Mouse (Mus musculus): ENCODE measurements at regions not wholly inside any gene's neighbourhood (a gene's known extent, or its start where the extent isn't known, plus 50 kb on each side); places are given as distances from the start of the nearest gene placed in this dataset.

DNA sequence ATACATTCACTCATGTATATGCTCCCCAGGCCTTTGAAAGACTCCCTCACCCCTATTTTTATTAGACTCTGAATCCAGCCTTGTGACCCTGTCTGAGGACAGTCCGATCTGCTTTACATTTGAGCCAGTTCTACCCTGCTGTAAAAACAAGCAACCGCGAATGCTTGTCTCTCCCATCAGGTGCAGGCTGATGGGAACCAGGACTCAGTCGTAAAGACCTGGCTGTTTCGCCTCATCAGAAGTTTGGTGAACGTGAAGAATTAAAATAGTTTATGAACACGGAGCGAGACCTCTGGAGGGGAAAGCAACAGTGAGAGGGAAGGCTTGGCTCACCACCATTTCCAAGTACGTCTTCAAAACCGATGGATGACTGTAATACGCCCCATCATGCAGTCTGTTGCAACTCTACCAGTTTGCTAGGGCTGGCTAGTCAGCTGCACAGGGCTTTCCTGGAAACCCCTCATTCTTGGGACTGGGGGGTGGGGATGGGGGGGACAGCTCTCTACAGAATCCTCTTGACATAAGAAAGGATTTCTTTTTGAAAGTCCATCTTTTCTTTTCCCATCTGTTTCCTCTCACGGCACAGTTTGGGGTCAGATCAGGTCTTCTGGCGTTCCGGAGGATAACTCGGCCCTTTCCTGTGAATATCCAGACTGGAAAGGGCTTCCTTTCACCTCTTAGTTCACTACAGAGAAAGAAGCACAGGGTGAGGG is 366.8 kb upstream of the Jarid2 start:
- DNase-seq, result no peak

DNA sequence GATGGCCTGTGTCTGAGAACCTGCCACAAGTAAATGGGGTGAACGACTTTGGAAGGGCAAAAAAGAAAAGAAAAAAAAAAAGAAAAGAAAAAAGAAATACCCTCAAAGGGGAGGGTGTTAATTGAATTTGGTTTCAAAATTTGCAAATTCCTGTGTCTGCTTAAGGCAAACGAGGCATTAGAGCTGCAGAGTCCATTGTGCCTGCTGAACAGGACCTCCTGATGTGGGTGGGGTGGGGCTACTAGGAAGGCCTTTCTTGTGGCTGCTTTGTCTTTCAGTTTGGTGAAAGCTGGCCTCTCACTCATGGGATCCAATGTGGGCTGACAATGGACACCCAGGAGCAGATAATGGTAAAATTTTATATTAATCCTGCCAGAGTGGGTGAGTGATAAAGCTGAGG is 366.3 kb upstream of the Jarid2 start:
- no peak for DNase-seq

DNA sequence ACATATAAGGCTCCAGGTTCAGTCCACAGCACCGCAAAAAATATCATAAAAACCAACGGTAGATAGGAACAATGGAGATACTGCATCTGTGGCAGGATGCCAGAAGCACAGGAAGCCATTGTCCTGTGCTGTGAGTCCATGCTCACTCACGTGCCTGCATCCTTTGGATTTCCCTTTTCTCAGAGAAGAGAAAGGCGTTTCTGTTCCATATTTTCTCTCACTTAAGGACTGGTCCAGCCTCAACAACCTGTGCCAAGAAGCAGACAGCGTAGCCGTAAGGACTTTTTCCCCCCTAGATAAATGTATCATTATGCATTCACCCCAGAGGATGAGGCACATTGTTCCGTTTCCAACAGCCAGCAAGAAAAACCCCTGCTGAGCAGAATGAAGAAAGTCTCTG is 360.0 kb upstream of the Jarid2 start:
- no peak for DNase-seq

DNA sequence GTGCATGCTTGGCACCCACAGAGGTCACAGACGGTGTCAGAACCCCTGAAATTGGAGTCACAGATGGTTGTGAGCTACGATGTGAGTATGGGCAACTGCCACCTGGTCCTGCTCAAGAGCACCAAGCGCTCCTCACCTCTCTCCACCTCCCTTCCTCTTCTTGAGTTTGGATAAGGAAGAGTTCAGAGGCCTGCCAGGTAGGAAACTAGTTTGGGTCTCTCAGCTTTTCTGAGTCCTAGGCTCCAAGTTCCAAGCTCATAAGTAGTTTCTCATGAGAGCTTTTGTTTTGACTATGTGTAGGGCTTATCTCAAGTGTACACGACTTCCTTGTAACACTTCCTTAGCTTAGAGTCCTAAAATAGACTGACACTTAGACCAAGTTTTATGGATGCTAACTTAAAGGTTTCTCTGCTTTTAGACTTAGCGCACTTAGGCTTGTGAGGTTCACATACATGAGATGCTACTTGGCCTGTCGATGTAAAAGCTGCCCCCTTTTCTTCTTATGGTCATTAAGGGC is 356.9 kb upstream of the Jarid2 start:
- no peak for DNase-seq

DNA sequence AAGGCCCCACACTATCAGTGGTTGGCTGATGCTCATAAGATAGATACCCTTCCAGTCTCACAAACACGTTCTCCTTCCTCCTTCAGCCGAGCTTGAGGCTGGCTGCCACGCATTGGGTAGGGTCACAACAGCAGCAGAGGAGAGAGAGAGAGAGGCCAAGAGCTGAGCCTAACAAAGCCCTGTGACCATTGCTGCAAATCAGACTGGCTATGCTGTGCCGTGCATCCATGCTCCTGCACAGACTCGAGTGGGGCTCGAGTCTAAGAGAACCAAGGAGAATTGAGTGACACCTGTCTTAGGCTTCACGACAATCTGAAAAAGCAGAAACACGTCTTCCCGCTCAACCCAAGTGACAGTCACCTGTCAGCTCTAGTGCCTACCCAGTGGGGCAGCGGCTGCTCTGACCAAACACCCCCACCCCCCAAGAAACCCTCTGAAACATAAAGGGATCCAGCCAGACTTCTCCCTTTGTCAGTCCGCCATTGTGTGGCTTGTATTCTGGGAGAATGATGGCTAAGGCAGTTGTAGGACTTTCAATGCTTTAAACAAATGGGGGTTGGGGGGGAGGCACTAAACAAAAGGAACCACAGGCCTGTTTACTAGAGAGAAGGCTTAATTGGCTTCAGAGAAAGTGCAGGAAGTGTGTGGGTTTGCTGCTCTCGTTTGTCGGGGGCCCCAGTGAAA is 353.7 kb upstream of the Jarid2 start:
- no peak for DNase-seq

DNA sequence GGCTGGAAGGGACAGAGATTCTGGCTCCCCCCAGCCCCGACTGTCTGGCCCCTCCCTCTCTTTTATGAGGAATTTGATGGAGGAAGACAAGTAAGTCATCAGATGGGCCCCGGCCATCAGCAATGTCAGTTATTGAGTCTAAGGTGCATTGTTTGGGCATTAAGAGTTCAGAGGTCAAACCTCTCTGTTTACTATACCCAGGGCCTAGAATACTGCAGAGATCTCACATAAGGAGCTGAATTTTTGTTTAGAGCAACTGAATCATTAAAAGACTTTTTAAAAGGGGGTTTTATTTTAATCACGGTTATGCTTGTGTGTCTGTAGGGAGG is 353.1 kb upstream of the Jarid2 start:
- no peak for DNase-seq

DNA sequence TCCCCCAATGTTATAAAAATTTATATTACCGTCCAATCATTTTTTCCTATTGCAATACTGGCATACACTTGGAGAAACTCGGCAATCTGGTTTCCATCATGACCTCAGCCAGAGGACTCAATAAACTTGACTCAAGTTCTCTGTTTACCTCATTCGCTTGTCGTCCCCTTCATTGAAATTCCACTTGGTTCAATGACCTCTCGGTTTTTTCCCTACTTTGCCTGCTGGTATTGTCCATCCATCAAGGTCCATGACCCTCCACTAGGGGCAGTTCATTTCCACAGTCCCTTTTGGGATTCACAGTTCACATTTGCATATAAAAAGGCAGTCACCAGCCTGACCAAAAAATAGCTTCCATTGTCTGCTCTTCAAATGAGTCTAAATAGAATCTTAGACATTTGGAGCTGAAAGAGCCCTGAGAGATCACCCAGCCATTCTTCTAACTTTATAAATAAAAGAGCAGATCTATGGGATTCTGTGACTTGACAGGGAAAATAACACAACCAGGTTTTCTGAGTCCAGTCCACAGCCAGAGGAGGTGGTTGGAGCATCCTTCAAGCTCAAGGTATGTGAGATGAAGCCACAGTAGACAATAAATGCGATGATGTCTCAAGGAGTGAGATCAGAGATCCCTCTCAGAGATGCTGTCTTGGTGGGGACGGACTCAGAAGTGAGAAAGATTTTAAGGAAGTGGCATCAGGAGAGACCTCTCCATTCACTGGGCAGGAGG is 347.4 kb upstream of the Jarid2 start:
- DNase-seq, result no peak

DNA sequence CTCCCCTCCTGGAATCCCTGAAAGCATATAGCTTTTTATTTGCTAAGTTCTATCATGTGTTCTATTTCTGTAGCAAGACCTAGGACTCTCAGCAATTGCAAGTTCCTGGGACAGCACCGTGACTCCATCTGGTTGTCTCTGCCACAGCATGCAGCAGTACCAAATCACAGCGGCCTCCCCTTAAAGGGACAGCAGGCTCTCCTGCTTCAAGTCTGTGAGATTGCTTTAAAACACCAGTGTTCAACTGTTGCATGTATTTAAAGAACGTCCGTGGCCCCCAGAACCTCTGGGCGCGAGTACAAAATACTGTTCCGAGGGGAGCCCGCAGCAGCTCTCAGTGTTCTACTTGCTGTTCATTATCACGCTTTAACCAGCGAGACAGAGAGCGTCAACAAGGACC is 346.0 kb upstream of the Jarid2 start:
- DNase-seq, result no peak

DNA sequence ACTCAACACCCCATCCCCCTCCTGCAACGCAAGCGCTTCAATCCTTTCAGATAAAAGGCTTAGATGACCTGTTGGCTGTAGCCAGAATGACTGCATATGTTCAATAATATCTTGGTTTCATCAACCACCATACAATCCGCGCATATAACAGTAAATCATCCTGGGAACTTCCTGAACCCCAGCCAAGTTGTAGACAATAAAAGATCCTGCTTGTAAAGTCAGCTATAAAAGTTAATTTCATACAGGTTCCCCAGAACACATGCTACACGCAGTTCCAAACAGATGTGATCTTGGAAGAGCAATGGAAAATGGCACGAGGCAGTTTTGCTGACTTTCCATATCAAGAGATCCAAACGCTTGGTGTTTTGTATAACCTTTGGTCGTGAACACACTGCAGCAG is 342.5 kb upstream of the Jarid2 start:
- no peak for DNase-seq

DNA sequence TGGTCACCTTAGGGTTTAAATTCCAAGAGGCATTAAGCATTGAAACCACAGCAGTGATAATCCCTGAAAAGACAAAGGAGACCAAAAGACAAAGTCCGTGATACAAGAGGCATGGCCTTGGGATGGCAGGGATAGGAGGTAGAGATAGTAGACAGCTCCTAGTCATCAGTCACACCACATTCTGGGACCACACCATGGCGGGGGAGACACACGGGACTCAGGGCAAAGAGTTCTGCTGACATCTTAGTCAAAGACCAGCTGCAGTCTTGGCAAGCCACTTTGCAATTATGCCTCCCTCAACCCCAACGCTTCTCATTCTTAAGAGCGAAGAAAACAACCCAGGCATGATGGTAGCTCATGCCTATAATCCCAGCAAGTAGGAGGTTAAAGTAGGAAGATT is 339.6 kb upstream of the Jarid2 start:
- DNase-seq, result no peak

DNA sequence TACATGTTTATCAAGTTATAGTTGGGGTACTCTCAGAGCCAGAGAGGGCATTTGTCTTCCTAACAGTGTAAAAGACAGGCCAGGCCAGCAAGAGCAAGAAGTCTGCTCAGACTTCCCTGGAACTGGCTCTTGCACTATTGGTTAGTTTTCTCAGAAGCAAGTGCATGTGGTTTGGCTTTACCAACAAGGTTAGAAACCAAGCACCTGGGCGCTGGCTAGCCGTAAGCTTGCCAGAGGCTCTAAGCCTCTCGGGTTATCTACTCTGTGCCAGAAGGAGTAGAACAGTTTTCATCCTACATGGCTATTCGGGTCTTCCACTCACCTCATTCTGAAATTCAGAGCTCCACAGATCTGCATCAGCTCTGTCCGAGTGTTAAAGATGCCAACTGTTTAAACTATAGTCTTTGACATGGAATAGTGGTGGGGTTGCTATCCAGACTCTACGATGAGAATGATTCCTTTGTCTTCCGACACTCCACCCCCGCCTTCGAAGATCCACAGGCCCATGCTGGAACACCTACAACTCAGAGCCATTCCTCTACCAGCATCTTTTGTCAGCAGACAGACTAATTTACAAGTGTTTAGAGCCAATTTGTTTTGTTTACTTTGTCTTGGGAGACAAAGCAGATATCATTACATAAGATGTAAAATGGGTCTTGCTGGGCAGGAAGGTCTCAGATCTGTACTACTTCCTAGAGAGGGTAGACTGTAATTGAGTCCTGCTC is 338.4 kb upstream of the Jarid2 start:
- no peak for DNase-seq

DNA sequence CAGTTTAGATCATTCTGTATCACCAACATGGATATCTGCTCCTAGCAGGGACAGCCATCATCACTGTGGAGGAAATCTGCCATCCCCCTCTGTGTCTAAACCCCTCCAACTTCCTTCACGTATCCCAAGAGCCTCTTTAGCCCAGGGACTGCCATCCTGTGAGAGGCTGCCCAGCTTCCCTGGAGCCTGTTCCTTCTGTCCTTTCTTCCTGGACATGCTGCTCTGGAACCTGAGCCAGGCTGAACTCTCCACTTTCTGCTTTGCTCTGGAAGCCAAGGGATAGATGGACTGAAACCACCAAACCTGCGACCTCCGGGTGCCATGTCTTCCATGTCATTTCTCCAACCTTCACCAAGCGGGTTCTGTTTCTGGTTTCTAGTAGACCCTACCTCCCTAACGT is 335.3 kb upstream of the Jarid2 start:
- no peak for DNase-seq

DNA sequence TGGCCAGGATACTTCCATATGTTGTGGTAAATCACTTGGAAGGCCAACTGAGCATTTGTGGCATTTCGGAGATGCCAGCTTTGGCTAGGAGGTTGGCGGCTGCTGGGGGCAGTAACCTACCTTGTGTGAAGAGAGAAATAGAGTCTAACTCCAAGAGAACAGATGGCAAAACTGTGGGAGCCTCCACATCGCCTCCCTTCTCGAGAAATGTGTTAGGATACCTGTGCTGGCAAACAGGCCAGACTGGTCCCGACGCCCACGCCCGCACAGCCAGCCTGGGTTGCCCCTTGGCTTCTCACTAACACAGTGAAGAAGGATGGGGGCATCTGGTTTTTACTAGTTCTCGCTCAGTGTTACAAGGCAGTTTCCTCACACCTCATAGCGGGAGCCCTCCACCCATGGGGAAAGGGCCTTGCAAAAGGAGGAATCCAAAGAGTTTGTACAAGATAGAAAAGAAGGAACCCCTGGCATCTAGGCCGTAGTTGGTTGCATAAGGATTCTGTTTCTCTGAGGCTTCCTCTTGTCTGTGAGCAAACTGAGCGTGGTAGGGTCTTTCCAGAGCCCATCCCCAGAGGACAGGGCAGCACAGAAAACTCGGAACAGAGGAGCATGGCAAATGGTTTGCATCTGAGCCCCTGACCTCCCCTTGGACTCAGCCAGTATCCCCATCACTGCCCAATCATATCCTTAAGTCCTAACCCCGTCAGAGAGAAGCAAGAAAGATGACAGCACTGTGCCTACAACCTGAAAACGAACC is 330.5 kb upstream of the Jarid2 start:
- DNase-seq, result peak; percentile 60

DNA sequence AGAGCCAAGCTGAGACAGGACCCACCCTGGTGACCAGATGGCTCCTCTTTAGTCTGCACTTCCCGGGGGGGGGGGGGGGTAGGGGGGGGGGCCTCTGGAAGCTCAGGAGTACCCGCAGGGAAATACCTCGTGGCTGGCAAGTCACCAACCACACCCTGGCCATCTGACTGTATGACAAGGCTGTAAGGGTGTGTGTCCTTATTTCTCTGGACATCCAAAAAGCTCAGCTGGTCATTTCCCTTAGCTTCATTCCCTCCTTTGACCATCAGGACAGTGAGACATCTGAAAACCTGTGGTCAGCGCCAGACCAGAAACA is 329.9 kb upstream of the Jarid2 start:
- no peak for DNase-seq

DNA sequence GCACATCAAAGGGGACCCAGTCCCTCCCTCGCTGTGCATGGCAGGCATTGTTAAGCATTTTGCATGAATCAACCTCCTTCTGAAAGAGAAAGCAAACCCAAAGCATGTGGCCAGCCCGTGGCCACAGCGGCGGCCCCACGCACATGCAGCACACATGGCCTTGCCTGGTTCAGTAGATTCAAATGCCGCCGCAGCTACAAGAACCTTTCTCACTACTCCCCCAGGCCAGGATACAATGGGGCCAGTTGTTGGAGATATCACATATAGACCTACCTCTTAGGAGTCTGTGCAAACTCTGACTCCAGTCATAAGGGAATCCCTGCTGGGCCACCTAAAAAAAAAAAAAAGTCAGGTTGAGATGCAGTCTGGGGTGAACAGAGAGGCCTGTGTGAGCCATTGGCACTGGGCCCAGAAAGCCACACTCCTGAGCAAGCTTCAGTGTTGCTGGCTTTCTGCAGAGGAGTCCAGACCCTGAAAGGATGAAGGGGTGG is 329.4 kb upstream of the Jarid2 start:
- DNase-seq, result no peak

DNA sequence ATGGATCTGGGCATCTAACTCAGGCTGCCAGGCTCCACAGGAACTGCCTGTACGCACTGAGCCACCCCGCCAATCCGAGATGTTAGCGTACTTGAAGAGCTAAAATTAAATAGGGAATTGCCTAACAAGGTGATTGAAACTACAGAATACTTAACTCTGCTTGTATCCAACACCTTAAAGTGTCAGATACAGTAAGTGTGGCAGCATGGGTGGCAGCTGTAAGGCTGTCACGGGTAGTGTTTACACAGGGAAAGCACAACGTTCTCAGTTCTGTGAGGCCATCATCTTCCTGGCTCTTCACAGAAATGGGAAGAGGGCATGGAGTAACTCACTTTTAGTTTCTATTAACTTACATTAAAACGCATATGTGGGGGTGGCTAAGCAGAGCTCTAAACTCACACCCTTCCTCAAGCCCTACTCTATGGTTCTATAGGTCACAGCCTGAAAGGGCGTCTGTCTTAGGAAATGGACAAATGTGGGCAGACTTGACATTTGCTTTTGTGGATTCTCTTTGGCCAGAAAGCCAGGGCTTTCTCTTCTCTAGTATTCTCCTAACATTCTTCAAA is 325.2 kb upstream of the Jarid2 start:
- no peak for DNase-seq

DNA sequence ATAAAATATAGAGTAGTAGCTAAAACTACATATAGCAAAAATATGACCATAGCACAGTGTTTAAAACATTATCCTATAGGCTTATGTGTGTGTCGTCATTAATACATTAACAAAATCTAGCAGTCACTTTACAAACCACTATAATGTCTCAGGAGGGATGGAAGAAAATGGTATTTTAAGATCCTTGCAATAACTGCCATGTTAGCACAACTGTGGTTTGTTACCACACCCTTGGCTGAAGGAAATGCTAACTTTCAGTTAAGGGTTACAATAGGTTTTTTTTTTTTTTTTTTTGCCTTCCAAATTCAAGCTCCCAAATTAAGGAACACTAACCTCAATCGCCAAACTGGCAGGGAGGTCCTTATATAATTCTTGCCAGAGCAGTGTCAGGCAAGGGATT is 322.0 kb upstream of the Jarid2 start:
- DNase-seq, result no peak

DNA sequence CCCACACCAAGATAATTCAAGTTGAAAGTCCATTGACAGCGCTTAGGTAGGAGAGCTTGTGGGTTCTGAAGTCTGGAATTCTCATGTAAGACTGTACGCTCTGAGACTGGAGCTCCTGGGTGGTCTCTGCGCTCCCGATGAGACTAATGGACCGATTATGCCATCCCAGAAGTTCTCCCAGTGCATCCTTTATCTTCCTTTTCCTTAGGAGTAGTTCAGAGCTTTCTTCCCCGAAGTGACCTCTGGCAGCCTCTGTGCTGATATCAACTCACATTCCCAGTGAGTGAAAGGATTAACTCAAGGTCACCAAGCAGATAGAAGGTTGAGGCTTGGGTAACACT is 320.7 kb upstream of the Jarid2 start:
- no peak for DNase-seq

DNA sequence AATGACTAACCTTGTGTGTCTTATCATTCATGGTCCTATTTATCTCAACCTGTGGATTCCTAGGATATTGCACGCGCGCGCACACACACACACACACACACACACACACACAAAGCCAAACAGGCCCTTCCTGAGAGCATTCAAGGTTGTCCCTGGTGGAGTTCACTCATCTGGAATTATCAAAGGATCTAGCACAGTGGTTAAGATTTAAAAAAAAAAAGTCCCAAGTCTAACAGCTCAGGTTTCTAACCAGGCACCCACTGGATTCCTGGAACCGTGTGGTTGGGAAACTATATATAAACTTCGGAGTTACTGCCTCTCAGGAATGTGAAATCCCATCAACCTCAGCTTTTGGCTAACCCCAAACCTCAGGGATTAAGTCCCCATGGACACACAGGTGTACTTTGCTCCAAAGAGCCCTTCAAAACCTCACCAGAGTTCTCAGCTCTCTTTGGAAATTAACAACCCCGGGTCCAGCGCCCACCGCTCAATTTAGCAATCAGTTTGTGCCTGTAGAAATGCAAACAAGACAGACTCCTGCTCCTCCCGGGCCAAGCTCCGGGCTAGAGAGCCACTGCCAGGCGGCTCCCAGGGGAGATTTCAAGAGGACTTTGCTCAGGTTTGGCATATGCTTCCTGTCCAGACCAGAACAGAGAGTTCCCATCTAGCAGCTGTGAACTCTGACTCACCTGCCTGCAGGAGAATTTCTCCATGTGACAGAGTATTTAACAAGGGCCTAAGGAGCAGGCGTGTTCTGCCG is 320.1 kb upstream of the Jarid2 start:
- DNase-seq, result no peak

DNA sequence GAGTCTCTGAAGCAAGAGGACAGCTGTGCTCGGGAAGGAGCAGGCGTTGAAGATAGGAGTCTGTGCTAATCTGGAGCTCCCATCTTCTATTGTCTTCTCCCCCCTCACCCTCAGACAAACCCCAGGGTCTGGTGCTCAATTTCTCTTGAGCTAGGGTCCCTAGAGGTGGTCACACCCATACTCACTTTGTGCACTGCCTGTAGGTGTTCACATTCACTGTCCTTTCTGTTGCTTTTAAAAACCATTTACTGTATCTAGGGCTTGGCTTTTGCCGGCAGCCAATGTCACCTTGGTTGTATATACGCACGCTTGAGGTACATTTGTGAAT is 319.6 kb upstream of the Jarid2 start:
- no peak for DNase-seq

DNA sequence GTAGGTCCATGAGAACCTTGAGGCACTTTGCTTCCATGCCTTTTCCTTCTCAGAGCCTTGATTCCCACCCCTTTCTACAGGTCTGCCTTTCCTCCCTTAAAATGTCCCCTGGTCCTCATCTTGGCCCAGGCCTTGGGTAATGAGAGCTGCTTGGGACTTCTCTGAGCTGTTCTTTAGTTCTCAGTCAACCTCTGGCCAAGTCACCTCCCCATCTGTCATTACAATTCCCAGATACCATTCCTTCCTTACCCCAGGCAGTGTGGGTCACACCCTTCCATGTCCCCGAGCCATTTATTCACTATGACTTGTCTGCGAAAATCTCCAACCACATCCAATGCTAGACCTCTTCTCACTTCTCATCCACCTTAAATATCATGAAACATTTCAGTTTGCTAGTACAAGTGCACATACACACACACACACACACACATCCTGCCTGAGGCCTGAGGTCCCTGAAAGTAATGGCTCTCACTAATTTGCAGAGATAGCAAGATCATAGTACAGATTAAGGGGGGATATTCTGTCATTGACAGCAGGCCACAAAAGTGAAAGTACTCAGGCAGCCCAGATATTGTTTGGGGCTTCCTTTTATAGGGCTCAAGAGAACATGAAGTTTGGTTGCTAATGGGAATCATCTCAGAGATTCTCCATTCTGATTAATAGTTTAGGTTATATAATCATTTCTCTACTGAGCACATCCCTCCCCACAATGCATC is 317.3 kb upstream of the Jarid2 start:
- DNase-seq, result no peak

All from right cerebral cortex, adult 18-20 months (tissue).